Mouse (Mus musculus) adrenal gland, adult 2 months (tissue): ENCODE measurements around the gene Dnaaf5. TPM values are rescaled to one million over a fixed set of nuclear protein-coding genes. Genes with fewer than 3 reads are reported as not detected.

Experiments used
- DNase-seq: peaks from one replicate; pipeline ENCODE4 v3.0.0; 2021
- long read RNA-seq: library from polyadenylated mRNA; stranded (forward); transcript quantifications from one replicate; pipeline ENCODE4 v2.0.0, GENCODE M21; 2021
- polyA plus RNA-seq: library from polyadenylated mRNA; depleted of rRNA; stranded (reverse); fragments of >200 nt; gene quantifications from 2 replicates; pipeline ENCODE4 v1.2.3, GENCODE M21; 2012; rRNA removed
- total RNA-seq, 2 experiments: library from RNA; stranded (reverse); gene quantifications; 2 replicates each; pipeline ENCODE4 v1.2.3; 2021

The Dnaaf5 gene
- 10 to 100 TPM; 20.1 to 24.2 TPM for total RNA-seq
- polyA plus RNA-seq = 46.2 and 48.9 TPM in 2 replicates
- long read RNA-seq, transcript Dnaaf5-201 (13 exons, 3,450 nt) = major isoform, 27 of 29 reads
- long read RNA-seq, partial matches to known transcripts = 2 of 29 reads
- long read RNA-seq, other reads (novel, unspliced or antisense) = 0 of 29 reads

- peak; percentile 98 for DNase-seq
These were observed at the start of gene Dnaaf5, which contains the start of gene Prkar1b for GRCm38 (mm10) chr5:139149681-139150602. Gene Dnaaf5, plus strand, starts transcription at chr5:139150223. Gene Prkar1b, minus strand, starts transcription at chr5:139150001.

GRCm38 (mm10) chr5:139101783-139102182 is 48.2 kb upstream of the Dnaaf5 start:
- DNase-seq = no peak

GRCm38 (mm10) chr5:139107815-139108214 is 42.2 kb upstream of the Dnaaf5 start:
- DNase-seq = no peak

DNA sequence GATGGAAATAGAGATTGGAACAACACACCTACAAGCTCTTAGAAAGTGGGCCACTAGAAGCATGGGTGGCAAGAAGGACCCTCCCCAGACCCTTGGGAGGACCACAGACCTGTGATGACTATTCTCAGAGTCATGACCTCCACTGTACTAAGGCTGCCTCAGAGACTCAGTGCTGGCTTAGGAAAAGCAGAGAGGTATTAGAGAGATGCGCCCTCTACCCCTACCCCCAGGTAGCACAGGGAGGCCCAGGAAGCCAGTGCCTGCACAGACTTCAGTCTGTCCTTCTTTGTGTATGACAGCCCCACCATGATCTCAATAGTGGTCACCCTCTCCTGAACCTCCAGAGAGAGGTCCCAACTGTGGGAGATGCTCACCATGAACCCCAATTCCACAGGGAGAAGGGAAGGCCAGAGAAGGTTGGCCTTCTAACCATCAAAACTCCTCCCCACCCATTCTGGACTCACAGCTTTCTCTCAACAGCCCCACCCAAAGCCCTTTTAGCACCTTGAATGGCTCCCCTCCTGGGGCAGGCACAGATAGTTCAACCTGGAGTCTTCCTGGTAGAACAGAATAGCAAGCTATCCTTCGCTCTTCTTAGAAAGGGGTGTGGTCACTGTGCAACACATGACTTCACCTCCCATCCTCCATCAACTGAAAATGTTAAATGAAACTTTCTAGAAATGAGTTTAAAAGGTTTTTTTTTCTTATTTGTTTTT is 39.7 kb upstream of the Dnaaf5 start:
- DNase-seq = no peak

DNA sequence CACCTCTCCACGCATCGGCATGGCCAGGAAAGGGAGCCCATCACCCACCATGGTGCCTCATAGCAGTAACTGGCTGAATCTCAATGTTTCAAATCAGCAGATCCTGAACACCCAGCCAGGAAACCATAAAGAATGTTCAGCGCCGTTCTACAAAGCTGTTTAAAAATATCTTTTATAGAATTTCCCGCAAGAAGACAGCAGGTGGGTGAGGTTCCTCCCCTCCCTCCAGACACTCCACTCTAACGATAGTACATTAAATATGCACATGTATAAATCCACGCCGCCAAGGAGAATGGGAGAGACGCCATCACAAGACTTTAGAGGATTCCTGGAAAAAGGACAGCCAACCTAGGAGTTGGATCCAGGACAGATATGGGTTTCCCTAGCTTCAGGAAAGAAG is 38.0 kb upstream of the Dnaaf5 start:
- no peak for DNase-seq

GRCm38 (mm10) chr5:139112418-139112817 is 37.6 kb upstream of the Dnaaf5 start:
- no peak for DNase-seq

DNA sequence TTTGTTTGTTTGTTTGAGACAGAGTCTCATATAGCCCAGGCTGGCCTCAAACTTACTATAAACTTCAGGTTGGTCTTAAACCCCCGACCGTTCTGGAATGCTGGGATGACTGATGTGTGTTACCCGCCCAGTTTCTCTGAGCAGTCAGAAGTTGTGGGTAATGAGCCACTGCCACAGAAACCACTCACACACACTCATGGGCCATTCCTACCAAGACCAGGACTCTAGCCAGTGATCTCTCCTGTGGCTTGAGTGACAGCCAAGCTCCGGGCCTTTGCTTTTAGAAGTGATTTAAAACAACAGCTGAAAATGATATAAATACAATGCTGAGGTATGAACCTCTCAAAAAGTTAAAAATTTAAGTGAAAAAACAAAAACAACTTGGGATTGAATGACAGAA is 35.1 kb upstream of the Dnaaf5 start:
- DNase-seq = no peak

DNA sequence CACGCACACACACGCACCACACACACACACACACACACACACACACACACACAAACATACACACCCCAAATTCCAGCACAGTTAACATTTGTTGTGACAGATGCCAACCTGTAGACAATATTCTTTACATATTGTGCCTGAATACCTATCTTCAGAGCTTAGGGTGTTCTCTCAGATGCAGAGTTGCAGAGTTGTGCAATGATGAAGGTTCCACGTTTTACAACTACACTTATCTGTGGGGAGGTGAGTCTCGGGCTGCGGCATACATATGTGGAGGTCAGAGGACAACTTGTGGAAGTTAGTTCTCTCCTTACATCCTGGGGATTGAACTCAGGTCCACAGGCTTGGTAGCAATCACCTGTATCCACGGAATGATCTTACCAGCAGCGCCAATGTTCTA is 34.5 kb upstream of the Dnaaf5 start:
- no peak for DNase-seq

DNA sequence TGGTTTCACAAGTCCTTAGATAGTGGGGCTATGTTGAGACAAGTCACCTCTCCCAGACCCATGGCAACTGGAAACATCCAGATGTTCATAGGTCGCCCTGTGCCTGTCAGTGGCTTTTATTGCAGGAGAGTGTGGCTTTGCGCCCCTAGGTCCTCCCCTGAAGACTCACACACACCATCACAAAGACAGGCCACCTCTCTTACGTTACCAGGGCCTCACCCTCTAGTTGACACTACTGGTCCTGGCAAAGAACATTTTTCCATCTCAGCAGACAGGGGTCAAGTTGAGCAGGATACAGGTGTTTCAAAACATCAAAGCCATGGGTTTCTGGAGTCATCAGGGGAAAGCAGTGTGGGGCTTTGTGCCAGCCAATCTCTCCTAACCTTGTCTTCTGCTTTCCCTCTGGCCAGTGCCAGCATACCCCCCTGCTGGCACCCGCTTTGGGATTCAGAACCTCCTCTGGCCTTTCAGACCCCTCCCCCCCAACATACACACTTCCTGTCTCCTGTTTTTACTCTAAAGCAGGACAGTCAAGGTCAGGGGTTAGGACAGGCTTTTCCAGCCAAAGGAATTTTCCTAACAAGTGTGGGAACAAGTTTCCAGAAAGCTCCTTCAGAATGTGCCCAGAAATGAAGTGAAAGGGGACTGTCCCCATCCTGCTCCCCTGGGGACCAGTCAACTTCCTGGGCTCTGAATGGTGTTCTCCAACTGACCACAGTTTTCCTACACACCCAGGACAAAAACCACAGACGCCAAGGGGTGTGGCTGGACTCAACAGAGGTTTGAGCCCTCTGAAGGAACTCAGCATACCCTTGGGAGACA is 31.7 kb upstream of the Dnaaf5 start:
- peak; percentile 28 for DNase-seq

- DNase-seq = no peak
These were observed 31.1 kb upstream of the Dnaaf5 start for GRCm38 (mm10) chr5:139118961-139119276.

DNA sequence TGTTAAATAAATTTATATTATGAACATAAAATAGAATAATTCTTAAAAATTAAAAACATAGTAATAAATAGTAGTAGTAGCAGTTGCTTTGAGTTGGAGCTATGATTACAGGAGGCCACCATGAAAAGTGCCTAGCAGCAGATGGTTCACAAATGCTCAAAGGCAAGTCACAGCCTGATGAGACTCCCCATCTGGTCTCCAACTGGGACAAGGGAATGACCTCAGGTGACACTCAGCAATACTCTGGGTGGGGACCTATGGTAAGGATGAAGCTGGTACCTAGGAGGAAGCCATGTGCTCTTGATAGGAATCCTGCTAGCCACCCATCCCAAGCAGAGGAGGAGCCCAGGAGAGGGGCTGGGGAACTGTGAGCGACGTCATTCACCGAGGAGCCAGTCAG is 24.3 kb upstream of the Dnaaf5 start:
- no peak for DNase-seq

DNA sequence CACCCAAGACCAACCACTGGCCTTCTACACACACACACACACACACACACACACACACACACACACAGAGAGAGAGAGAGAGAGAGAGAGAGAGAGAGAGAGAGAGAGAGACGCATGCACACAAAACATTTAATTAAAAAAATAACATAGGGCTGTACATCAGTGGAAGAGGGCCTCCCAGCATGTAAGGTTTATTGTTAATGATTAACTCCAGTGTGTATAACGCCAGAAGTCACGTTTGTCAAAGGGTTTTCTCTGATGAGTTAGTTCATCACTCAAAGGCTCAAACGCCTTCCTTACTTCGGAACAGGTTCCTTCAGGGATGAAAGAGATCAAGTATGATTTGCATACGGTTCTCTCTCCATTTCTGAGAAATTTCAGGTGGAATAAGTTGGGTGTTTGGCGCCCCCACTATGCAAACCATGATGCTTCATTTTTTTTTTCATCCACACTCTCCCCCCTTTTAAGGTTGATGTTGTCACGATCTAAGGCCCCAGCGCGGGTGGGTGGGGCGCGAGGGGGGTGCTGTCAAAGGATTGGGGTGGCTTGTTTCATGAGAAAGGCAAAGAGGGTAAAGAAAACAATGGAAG is 21.5 kb upstream of the Dnaaf5 start:
- DNase-seq = no peak

DNA sequence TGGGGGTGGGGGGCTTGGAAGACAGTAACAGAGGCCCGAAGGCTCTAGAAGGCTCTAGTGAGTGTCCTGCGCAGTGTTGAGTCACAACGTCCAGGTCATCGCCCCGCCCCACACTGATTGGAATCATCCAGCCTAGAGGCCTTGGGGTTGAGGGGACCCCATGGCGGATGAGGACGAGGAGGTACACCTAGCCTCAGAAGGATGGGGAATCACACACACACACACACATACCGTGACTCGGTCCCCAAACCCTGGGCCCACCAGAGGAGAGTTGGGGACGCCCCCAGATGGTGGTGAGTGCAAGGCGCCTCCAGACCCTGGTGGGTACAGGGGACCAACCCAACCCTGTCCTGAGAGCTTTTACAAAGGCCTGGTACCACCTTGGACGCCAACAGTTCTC is 20.9 kb upstream of the Dnaaf5 start:
- peak; percentile 74 for DNase-seq

DNA sequence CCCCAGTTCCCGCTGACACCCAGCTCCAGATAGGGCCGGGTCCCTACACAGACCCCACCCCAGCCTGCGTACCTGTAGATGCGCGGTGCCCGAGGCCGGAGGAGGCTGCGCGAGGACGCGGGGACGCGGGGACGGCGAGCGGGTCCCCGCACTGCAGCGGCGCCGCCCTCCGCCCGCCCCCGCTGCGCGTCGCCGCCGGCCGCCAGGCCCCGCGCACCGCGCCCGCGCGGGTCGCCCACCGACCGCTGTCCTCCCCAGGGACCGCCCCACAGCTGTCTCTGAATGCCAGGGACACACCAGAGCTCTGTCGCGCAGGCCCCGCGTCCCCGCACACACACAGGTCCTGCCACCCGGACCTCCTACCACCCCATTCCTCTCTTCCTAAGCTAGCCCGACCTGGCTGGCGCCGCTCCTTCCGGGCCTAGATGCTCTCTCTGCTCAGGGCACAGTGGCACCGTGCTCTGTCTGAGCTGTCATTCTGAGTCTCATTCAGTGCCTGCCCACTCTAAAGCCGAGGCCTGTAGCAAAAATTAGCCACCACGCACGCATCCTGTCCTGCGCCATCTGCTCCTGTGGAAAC is 20.4 kb upstream of the Dnaaf5 start:
- DNase-seq = peak; percentile 60

DNA sequence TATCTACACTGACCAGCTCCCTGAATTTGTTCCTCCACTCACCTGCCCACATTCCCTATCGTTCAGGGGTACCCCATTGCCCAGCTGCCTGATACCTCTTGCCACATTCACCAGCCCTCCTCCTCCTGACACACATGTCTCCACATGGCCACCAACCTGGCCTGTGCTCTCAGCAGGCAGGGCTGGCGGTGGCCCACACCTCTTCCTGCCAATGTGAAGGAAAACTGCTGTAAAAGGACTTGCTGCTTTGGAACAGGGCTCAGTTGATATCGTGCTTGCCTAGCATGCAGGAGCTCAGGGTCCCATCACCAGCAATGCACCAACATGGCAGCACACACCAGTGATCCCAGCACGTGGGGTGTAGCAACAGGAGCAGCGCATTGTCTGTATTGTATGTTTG is 19.7 kb upstream of the Dnaaf5 start:
- no peak for DNase-seq

GRCm38 (mm10) chr5:139134501-139134900 is 15.5 kb upstream of the Dnaaf5 start:
- DNase-seq = no peak

- no peak for DNase-seq
These were observed 13.7 kb upstream of the Dnaaf5 start for GRCm38 (mm10) chr5:139136341-139136740.

DNA sequence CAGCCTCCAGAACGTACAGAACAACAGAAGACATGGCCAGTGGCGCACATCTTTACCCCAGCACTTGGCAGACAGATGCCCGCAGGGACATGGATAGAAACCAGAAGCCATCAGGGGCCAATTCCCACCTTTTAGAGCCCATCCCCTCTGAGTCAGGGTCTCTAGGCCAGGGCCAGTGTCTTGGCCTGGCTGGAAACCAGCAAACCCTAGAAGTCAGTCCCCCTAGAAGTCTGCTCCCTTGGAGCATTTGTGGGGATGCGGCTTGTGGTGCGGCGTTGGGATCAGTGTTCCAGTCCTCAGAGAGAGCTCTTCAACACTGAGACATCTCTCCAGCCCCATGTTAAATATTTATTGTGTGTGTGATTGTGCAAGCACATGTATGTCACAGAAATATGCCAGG is 12.8 kb upstream of the Dnaaf5 start:
- no peak for DNase-seq

GRCm38 (mm10) chr5:139138261-139138925 is 11.6 kb upstream of the Dnaaf5 start:
- no peak for DNase-seq

GRCm38 (mm10) chr5:139138926-139139472 is 11.0 kb upstream of the Dnaaf5 start:
- no peak for DNase-seq
